Mouse (Mus musculus): Measurements from ENCODE around the gene Hes3.

GRCm38 (mm10) chr4:152267748-152268369, 23.6 kb downstream of the Hes3 start:
- no peak for TF ChIP-seq CTCF (IDR thresholded peaks at IDR 0.05)
- no peak for TF ChIP-seq EP300 (IDR thresholded peaks at IDR 0.05; ENCODE audit: insufficient read depth, low read depth, low read length)
